In genomic region chr19:5654720-5655298, GRCm38 (mm10) we compare ENCODE assay signal across 8 mouse cellular contexts. TPM values are rescaled to one million over a fixed set of nuclear protein-coding genes. Genes with fewer than 3 reads are reported as not detected.
DNase-seq lines count a peak whose midpoint lies in the region; ATAC-seq and TF ChIP-seq lines count a peak whose summit lies in the region.

No protein-coding gene starts in this region.

- no peak overlapping the region for H3K9ac ChIP-seq in heart, postnatal 0 days (replicated peaks; ENCODE audit: low read depth, low read length)
- H3K9ac ChIP-seq in hindbrain, postnatal 0 days (replicated peaks; ENCODE audit: low read length) = peak overlapping the region; percentile 41; the same call in 1 of the 2 replicates
- H3K9ac ChIP-seq in midbrain, postnatal 0 days (replicated peaks; ENCODE audit: low read length, poor library complexity, severe bottlenecking) = peak overlapping the region; percentile 47

- no peak overlapping the region for H3K27ac ChIP-seq in heart, postnatal 0 days (ENCODE audit: low read depth)
- H3K27ac ChIP-seq in hindbrain, postnatal 0 days = no peak overlapping the region
- H3K27ac ChIP-seq in midbrain, postnatal 0 days (ENCODE audit: low read depth, low read length) = no peak overlapping the region

- no peak for TF ChIP-seq EP300 in heart, postnatal 0 days (IDR thresholded peaks at IDR 0.05; ENCODE audit: low read depth)

- H3K4me1 ChIP-seq in heart, postnatal 0 days (ENCODE audit: control insufficient read depth, insufficient read depth) = peaks cover 3% of the 10 kb centered on the region; the same call in 1 of the 2 replicates
- H3K4me1 ChIP-seq in hindbrain, postnatal 0 days (ENCODE audit: insufficient read depth, low read length) = peaks cover 13% of the 10 kb centered on the region; the same call in 1 of the 2 replicates
- H3K4me1 ChIP-seq in midbrain, postnatal 0 days (ENCODE audit: insufficient read depth, low read length) = peaks cover 5% of the 10 kb centered on the region; the same call in 1 of the 2 replicates

- H3K9me3 ChIP-seq in heart, postnatal 0 days (replicated peaks; ENCODE audit: control insufficient read depth, low read length) = no peaks in the 10 kb centered on the region
- H3K9me3 ChIP-seq in hindbrain, postnatal 0 days (ENCODE audit: low read length) = no peaks in the 10 kb centered on the region
- no peaks in the 10 kb centered on the region for H3K9me3 ChIP-seq in midbrain, postnatal 0 days (ENCODE audit: low read length)

- 0 out of 2 replicates have a peak, but pooled peaks cover 16% of the 10 kb centered on the region for H3K27me3 ChIP-seq in heart, postnatal 0 days (ENCODE audit: control insufficient read depth, insufficient read depth, low read length)
- H3K27me3 ChIP-seq in hindbrain, postnatal 0 days (ENCODE audit: insufficient read depth, low read length) = peaks cover 9% of the 10 kb centered on the region; the same call in 1 of the 2 replicates
- H3K27me3 ChIP-seq in midbrain, postnatal 0 days (ENCODE audit: insufficient read depth, low read length) = peaks cover 13% of the 10 kb centered on the region; the same call in 1 of the 2 replicates

- no peak for ATAC-seq in heart, postnatal 0 days (ENCODE audit: insufficient read depth, low read depth)
- ATAC-seq in hindbrain, postnatal 0 days = no peak
- no peak; the same call in 1 of the 2 replicates for ATAC-seq in midbrain, postnatal 0 days (ENCODE audit: low FRiP score)

- peak overlapping the region; percentile 36 for H3K4me2 ChIP-seq in heart, postnatal 0 days (ENCODE audit: low read depth, low read length)
- peak overlapping the region; percentile 61 for H3K4me2 ChIP-seq in hindbrain, postnatal 0 days (ENCODE audit: low read depth, low read length)
- peak overlapping the region; percentile 61 for H3K4me2 ChIP-seq in midbrain, postnatal 0 days (ENCODE audit: low read depth, low read length, poor library complexity, severe bottlenecking)

- peaks cover 86% of the 10 kb centered on the region for H3K36me3 ChIP-seq in heart, postnatal 0 days (replicated peaks; ENCODE audit: control insufficient read depth, insufficient read depth, low read length)
- no peaks in the 10 kb centered on the region for H3K36me3 ChIP-seq in hindbrain, postnatal 0 days (ENCODE audit: insufficient read depth, low read length)
- H3K36me3 ChIP-seq in midbrain, postnatal 0 days (ENCODE audit: insufficient read depth, low read length) = peaks cover 7% of the 10 kb centered on the region

- DNase-seq in heart, postnatal 0 days (ENCODE audit: low spot score) = no peak
- DNase-seq in heart, adult 9 months (ENCODE audit: low spot score in 2 of 2) = no peak
- DNase-seq in embryo, embryonic 9.5 days (ENCODE audit: extremely low spot score) = peak; percentile 34
- peak; percentile 13 for DNase-seq in hindbrain, postnatal 0 days (ENCODE audit: low spot score)
- no peak for DNase-seq in midbrain, postnatal 0 days (ENCODE audit: low spot score)
- no peak for DNase-seq in urinary bladder, adult 2 months (ENCODE audit: low spot score)
- no peak for DNase-seq in spleen, adult 18-20 months
- no peak for DNase-seq in frontal cortex, postnatal 10 days (ENCODE audit: low spot score in 2 of 2)

- WGBS in heart, postnatal 0 days = 26% methylated on average over 43 of the region's 43 CpGs
- WGBS in hindbrain, postnatal 0 days = 8% methylated on average over 43 of the region's 43 CpGs
- WGBS in midbrain, postnatal 0 days = 15% methylated on average over 41 of the region's 43 CpGs

- H3K4me3 ChIP-seq in heart, postnatal 0 days (ENCODE audit: low read depth, low read length) = peak overlapping the region; percentile 25
- H3K4me3 ChIP-seq in hindbrain, postnatal 0 days (ENCODE audit: low read length) = peak overlapping the region; percentile 39
- H3K4me3 ChIP-seq in midbrain, postnatal 0 days (ENCODE audit: low read depth, low read length) = peak overlapping the region; percentile 43

- TF ChIP-seq CTCF in heart, postnatal 0 days (IDR thresholded peaks at IDR 0.05; ENCODE audit: low read depth) = no peak
- no peak for TF ChIP-seq CTCF in hindbrain, postnatal 0 days (IDR thresholded peaks at IDR 0.05; ENCODE audit: low read depth)
- no peak for TF ChIP-seq CTCF in midbrain, postnatal 0 days (IDR thresholded peaks at IDR 0.05)

RNA-seq across cellular contexts. Expression of gene Sipa1, which starts 8.7 kb away (rescaled TPM):
- total RNA-seq in heart, postnatal 0 days (2014; rRNA removed; ENCODE audit: low replicate concordance) = 33.2 and 37.8 TPM in 2 replicates
- polyA plus RNA-seq in heart, postnatal 0 days (2015; fragmentation: Nextera tagmentation; extraction: Ambion mirVana) = 12.3 and 14.0 TPM in 2 replicates
- total RNA-seq in hindbrain, postnatal 0 days (2014; rRNA removed) = 25.6 and 43.2 TPM in 2 replicates
- 18.7 and 18.8 TPM in 2 replicates for polyA plus RNA-seq in hindbrain, postnatal 0 days (2015; fragmentation: Nextera tagmentation; extraction: Ambion mirVana)
- total RNA-seq in midbrain, postnatal 0 days (2014; rRNA removed) = 26.1 and 36.0 TPM in 2 replicates
- polyA plus RNA-seq in midbrain, postnatal 0 days (2015; fragmentation: Nextera tagmentation; extraction: Ambion mirVana) = 18.1 and 19.9 TPM in 2 replicates
- 17.3 and 19.6 TPM in 2 replicates for polyA plus RNA-seq in urinary bladder, adult 2 months (2012; rRNA removed)

RNA-seq across cellular contexts. Expression of gene Rela, which starts 17.5 kb away (rescaled TPM):
- 26.3 and 49.5 TPM in 2 replicates for total RNA-seq in heart, postnatal 0 days (2014; rRNA removed; ENCODE audit: low replicate concordance)
- polyA plus RNA-seq in heart, postnatal 0 days (2015; fragmentation: Nextera tagmentation; extraction: Ambion mirVana) = 22.9 and 23.6 TPM in 2 replicates
- total RNA-seq in hindbrain, postnatal 0 days (2014; rRNA removed) = 40.1 and 40.8 TPM in 2 replicates
- polyA plus RNA-seq in hindbrain, postnatal 0 days (2015; fragmentation: Nextera tagmentation; extraction: Ambion mirVana) = 30.3 and 33.1 TPM in 2 replicates
- 30.3 and 34.8 TPM in 2 replicates for total RNA-seq in midbrain, postnatal 0 days (2014; rRNA removed)
- polyA plus RNA-seq in midbrain, postnatal 0 days (2015; fragmentation: Nextera tagmentation; extraction: Ambion mirVana) = 30.8 and 31.8 TPM in 2 replicates
- 58.3 and 64.0 TPM in 2 replicates for polyA plus RNA-seq in urinary bladder, adult 2 months (2012; rRNA removed)

RNA-seq across cellular contexts. Expression of gene Map3k11, which starts 33.7 kb away (rescaled TPM):
- 43.5 and 51.5 TPM in 2 replicates for total RNA-seq in heart, postnatal 0 days (2014; rRNA removed; ENCODE audit: low replicate concordance)
- polyA plus RNA-seq in heart, postnatal 0 days (2015; fragmentation: Nextera tagmentation; extraction: Ambion mirVana) = 16.3 and 17.0 TPM in 2 replicates
- 20.6 and 20.7 TPM in 2 replicates for total RNA-seq in hindbrain, postnatal 0 days (2014; rRNA removed)
- 10.0 and 10.7 TPM in 2 replicates for polyA plus RNA-seq in hindbrain, postnatal 0 days (2015; fragmentation: Nextera tagmentation; extraction: Ambion mirVana)
- total RNA-seq in midbrain, postnatal 0 days (2014; rRNA removed) = 18.3 and 24.0 TPM in 2 replicates
- 9.6 and 10.6 TPM in 2 replicates for polyA plus RNA-seq in midbrain, postnatal 0 days (2015; fragmentation: Nextera tagmentation; extraction: Ambion mirVana)
- polyA plus RNA-seq in urinary bladder, adult 2 months (2012; rRNA removed) = 19.9 and 22.0 TPM in 2 replicates

RNA-seq across cellular contexts. Expression of gene Pcnx3, which starts 33.9 kb away (rescaled TPM):
- 27.0 and 35.9 TPM in 2 replicates for total RNA-seq in heart, postnatal 0 days (2014; rRNA removed; ENCODE audit: low replicate concordance)
- polyA plus RNA-seq in heart, postnatal 0 days (2015; fragmentation: Nextera tagmentation; extraction: Ambion mirVana) = 6.1 and 6.7 TPM in 2 replicates
- 75.1 and 97.0 TPM in 2 replicates for total RNA-seq in hindbrain, postnatal 0 days (2014; rRNA removed)
- 16.8 and 17.2 TPM in 2 replicates for polyA plus RNA-seq in hindbrain, postnatal 0 days (2015; fragmentation: Nextera tagmentation; extraction: Ambion mirVana)
- 95.5 and 103 TPM in 2 replicates for total RNA-seq in midbrain, postnatal 0 days (2014; rRNA removed)
- polyA plus RNA-seq in midbrain, postnatal 0 days (2015; fragmentation: Nextera tagmentation; extraction: Ambion mirVana) = 18.4 and 19.1 TPM in 2 replicates
- polyA plus RNA-seq in urinary bladder, adult 2 months (2012; rRNA removed) = 40.5 and 53.5 TPM in 2 replicates

RNA-seq across cellular contexts. Expression of gene Kat5, which starts 44.8 kb away (rescaled TPM):
- total RNA-seq in heart, postnatal 0 days (2014; rRNA removed; ENCODE audit: low replicate concordance) = 55.4 and 164 TPM in 2 replicates
- 27.0 and 29.7 TPM in 2 replicates for polyA plus RNA-seq in heart, postnatal 0 days (2015; fragmentation: Nextera tagmentation; extraction: Ambion mirVana)
- 95.2 and 163 TPM in 2 replicates for total RNA-seq in hindbrain, postnatal 0 days (2014; rRNA removed)
- 72.0 and 74.0 TPM in 2 replicates for polyA plus RNA-seq in hindbrain, postnatal 0 days (2015; fragmentation: Nextera tagmentation; extraction: Ambion mirVana)
- total RNA-seq in midbrain, postnatal 0 days (2014; rRNA removed) = 126 and 150 TPM in 2 replicates
- polyA plus RNA-seq in midbrain, postnatal 0 days (2015; fragmentation: Nextera tagmentation; extraction: Ambion mirVana) = 73.9 and 76.8 TPM in 2 replicates
- polyA plus RNA-seq in urinary bladder, adult 2 months (2012; rRNA removed) = 60.1 and 67.7 TPM in 2 replicates

Comparison
In these comparisons a context has a peak if more than half of its experiments do, and no peak if none do; other contexts are left out.
1. DNase-seq: peak in embryo, embryonic 9.5 days (single experiment) and hindbrain, postnatal 0 days (single experiment); none in heart, postnatal 0 days (single experiment), heart, adult 9 months (0 of 2), midbrain, postnatal 0 days (single experiment), urinary bladder, adult 2 months (single experiment), spleen, adult 18-20 months (0 of 2) and frontal cortex, postnatal 10 days (0 of 2).
2. Peak in every context shown above with its lines, with median percentiles within 50 percentile points of each other: H3K4me2 ChIP-seq and H3K4me3 ChIP-seq.